Mouse (Mus musculus) intestine, postnatal 0 days (tissue): ENCODE results near the gene Nfkbid. TPM values are rescaled to one million over a fixed set of nuclear protein-coding genes. Genes with fewer than 3 reads are reported as not detected.
A peak's percentile ranks its signal among the peaks of the same experiment; 100 is the strongest.

Experiments
- ATAC-seq: fragments of 200-750 bp; cut with Nextera tagmentation; 2 replicates; pipeline ENCODE4 v1.8.0; 2017; ENCODE audit warnings: mild to moderate bottlenecking, moderate TSS enrichment, moderate library complexity
- H3K27ac ChIP-seq: fragments of 300-500 bp; sonication (generic); 2 replicates; pipeline ENCODE4 v1.5.1; 2014; ENCODE audit warnings: mild to moderate bottlenecking, low read depth, low read length, moderate library complexity
- H3K27me3 ChIP-seq: fragments of 300-500 bp; sonication (generic); replicated peaks from 2 replicates; pipeline ENCODE4 v1.6.1; 2014; ENCODE audit warnings: low read length, mixed read lengths; ENCODE audit not compliant: control insufficient read depth, insufficient read depth
- H3K36me3 ChIP-seq: fragments of 300-500 bp; sonication (generic); 2 replicates; pipeline ENCODE4 v1.6.1; 2014; ENCODE audit warnings: mild to moderate bottlenecking, moderate library complexity; ENCODE audit not compliant: control insufficient read depth, insufficient read depth
- H3K4me1 ChIP-seq: fragments of 300-500 bp; sonication (generic); replicated peaks from 2 replicates; pipeline ENCODE4 v1.6.1; 2014; ENCODE audit warnings: antibody characterized with exemption, low read length, mixed read lengths; ENCODE audit not compliant: control insufficient read depth, insufficient read depth
- H3K4me2 ChIP-seq: fragments of 300-500 bp; sonication (generic); replicated peaks from 2 replicates; pipeline ENCODE4 v1.6.1; 2014; ENCODE audit warnings: low read depth, mild to moderate bottlenecking, moderate library complexity
- H3K4me3 ChIP-seq: fragments of 300-500 bp; sonication (generic); 2 replicates; pipeline ENCODE4 v1.5.1; 2014; ENCODE audit warnings: low read depth, low read length
- H3K9ac ChIP-seq: fragments of 300-500 bp; sonication (generic); 2 replicates; pipeline ENCODE4 v1.6.1; 2014; ENCODE audit warnings: mild to moderate bottlenecking, low read depth, low read length
- H3K9me3 ChIP-seq: fragments of 300-500 bp; sonication (generic); 2 replicates; pipeline ENCODE4 v1.6.1; 2016; ENCODE audit warnings: mixed run types; ENCODE audit not compliant: control insufficient read depth
- CTCF ChIP-seq: sonication (generic); IDR thresholded peaks from 2 replicates; pipeline ENCODE4 v1.5.1; 2016; ENCODE audit warnings: low read depth, mild to moderate bottlenecking, control low read depth, antibody characterized with exemption, moderate library complexity
- WGBS: fragments of 180-500 bp; shearing (Covaris S2); extraction: QIAGEN DNeasy Blood & Tissue Kit; methylation state at CpG from one replicate; pipeline ENCODE4 v1.1.7; 2014; 5-methylcytosine and 5-hydroxymethylcytosine counted together
- polyA plus RNA-seq: library from polyadenylated mRNA; unstranded; fragments of >200 nt; fragmentation: Nextera tagmentation; extraction: Ambion mirVana; gene quantifications from 2 replicates; pipeline ENCODE4 v1.2.1, GENCODE M21; 2015

Nfkbid gene
- polyA plus RNA-seq, 1 experiment from 2014 or later, result 1.3 TPM

DNA sequence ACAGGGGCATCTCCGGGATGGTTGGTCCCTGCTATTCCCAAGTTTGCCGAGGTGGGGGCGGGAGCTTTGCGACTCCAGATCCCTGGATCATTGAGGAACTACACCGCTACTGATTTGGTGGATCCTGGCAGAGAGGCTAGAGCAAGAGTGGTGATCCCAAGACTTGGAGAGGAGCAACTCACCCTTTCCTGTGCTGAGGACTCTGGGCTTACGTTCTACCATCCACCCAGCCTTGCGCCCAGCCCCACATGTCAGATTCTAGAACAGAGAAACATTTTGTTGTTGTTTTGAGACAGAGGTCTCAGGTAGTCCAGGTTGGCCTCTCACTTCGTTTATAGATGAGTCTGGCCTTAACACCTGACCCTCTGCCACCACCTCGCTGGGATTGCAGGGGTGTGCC is 1.0 kb downstream of the Nfkbid start:
- no peaks in the 10 kb centered on the region for H3K9me3 ChIP-seq
- H3K27ac ChIP-seq, result peak overlapping the region; percentile 37
- TF ChIP-seq CTCF, result no peak
- peaks cover 24% of the 10 kb centered on the region; the same call in 1 of the 2 replicates for H3K36me3 ChIP-seq
- H3K4me1 ChIP-seq, result peaks cover 5% of the 10 kb centered on the region; the same call in 1 of the 2 replicates
- 7% methylated on average over 9 of the region's 9 CpGs for WGBS
- peak overlapping the region; percentile 38 for H3K4me3 ChIP-seq
- peak overlapping the region; percentile 35 for H3K9ac ChIP-seq
- no peaks in the 10 kb centered on the region for H3K27me3 ChIP-seq
- H3K4me2 ChIP-seq, result peak overlapping the region; percentile 94
- 0 out of 2 replicates have a peak, but pooled peaks have one; percentile 1 for ATAC-seq

- no peaks in the 10 kb centered on the region for H3K27me3 ChIP-seq
- no peak for ATAC-seq
- H3K4me3 ChIP-seq, result peak overlapping the region; percentile 38
- TF ChIP-seq CTCF, result no peak
- peaks cover 5% of the 10 kb centered on the region; the same call in 1 of the 2 replicates for H3K4me1 ChIP-seq
- peak overlapping the region; percentile 94 for H3K4me2 ChIP-seq
- peak overlapping the region; percentile 37 for H3K27ac ChIP-seq
- H3K9me3 ChIP-seq, result no peaks in the 10 kb centered on the region
- H3K36me3 ChIP-seq, result peaks cover 24% of the 10 kb centered on the region; the same call in 1 of the 2 replicates
- peak overlapping the region; percentile 35 for H3K9ac ChIP-seq
- 29% methylated on average over 23 of the region's 23 CpGs for WGBS
Measured at GRCm38 (mm10) chr7:30423071-30423641, 1.6 kb downstream of the Nfkbid start.

DNA sequence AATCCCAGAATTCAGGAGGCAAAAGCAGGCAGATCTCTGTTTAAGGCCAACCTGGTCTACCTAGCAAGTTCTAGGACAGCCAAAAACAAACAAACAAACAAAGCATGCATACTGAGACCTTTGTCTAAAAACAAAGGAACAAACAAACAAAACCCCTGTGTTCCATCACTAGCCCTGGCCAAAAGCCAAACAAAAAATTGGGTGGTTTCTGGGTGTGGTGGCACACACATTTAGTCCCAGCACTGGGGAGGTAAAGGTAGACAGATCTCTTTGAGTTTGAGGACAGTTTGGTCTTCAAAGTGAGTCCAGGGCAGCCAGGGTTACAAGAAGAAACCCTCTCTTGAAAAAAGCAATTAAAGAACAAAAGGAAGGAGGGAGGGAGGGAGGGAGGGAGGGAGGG is 7.8 kb downstream of the Nfkbid start:
- ATAC-seq, result no peak
- H3K27me3 ChIP-seq, result no peaks in the 10 kb centered on the region
- no peak overlapping the region for H3K27ac ChIP-seq
- no peak overlapping the region for H3K9ac ChIP-seq
- peaks cover 25% of the 10 kb centered on the region; the same call in 1 of the 2 replicates for H3K36me3 ChIP-seq
- H3K4me1 ChIP-seq, result no peaks in the 10 kb centered on the region
- no peak for TF ChIP-seq CTCF
- no peak overlapping the region for H3K4me3 ChIP-seq
- no peak overlapping the region for H3K4me2 ChIP-seq
- no peaks in the 10 kb centered on the region for H3K9me3 ChIP-seq

GRCm38 (mm10) chr7:30430191-30430590 is 8.7 kb downstream of the Nfkbid start:
- H3K9me3 ChIP-seq, result no peaks in the 10 kb centered on the region
- no peak overlapping the region for H3K4me3 ChIP-seq
- peaks cover 22% of the 10 kb centered on the region; the same call in 1 of the 2 replicates for H3K36me3 ChIP-seq
- no peak overlapping the region for H3K4me2 ChIP-seq
- H3K27ac ChIP-seq, result no peak overlapping the region
- ATAC-seq, result no peak
- TF ChIP-seq CTCF, result no peak
- no peaks in the 10 kb centered on the region for H3K4me1 ChIP-seq
- 33% methylated on average over 2 of the region's 2 CpGs for WGBS
- no peak overlapping the region for H3K9ac ChIP-seq
- no peaks in the 10 kb centered on the region for H3K27me3 ChIP-seq

- peak; percentile 80 for TF ChIP-seq CTCF
- Histone ChIP-seq H3K9me3 (no peaks in the 10 kb centered on the region), H3K4me1 (no peaks in the 10 kb centered on the region), H3K4me3 (no peak overlapping the region), H3K27ac (no peak overlapping the region), H3K27me3 (no peaks in the 10 kb centered on the region), H3K9ac (no peak overlapping the region), H3K36me3 (peaks cover 11% of the 10 kb centered on the region; the same call in 1 of the 2 replicates), H3K4me2 (no peak overlapping the region)
- ATAC-seq, result no peak
- 17% methylated on average over 3 of the region's 3 CpGs for WGBS
Measured at GRCm38 (mm10) chr7:30431793-30432192, 10.3 kb downstream of the Nfkbid start.

- no peak for ATAC-seq
- WGBS, result 2% methylated on average over 10 of the region's 10 CpGs
- Histone ChIP-seq H3K9me3 (no peaks in the 10 kb centered on the region), H3K4me3 (no peak overlapping the region), H3K27ac (no peak overlapping the region), H3K36me3 (no peaks in the 10 kb centered on the region), H3K9ac (no peak overlapping the region), H3K4me1 (no peaks in the 10 kb centered on the region), H3K4me2 (no peak overlapping the region), H3K27me3 (no peaks in the 10 kb centered on the region)
- TF ChIP-seq CTCF, result no peak
Measured at GRCm38 (mm10) chr7:30434238-30434637, 12.7 kb downstream of the Nfkbid start.
